Mouse (Mus musculus) CH12.LX (cell line): ENCODE data around the gene Gm5089. TPM values are rescaled to one million over a fixed set of nuclear protein-coding genes. Genes with fewer than 3 reads are reported as not detected.

Source experiments
- DNase-seq: peaks from one replicate; pipeline ENCODE4 v3.0.0-alpha.2; 2013; ENCODE audit errors: extremely low read depth
- H3K27ac ChIP-seq: 2 replicates; pipeline ENCODE4 v1.5.1; 2012; ENCODE audit warnings: low read depth, mild to moderate bottlenecking, control low read depth, moderate library complexity; ENCODE audit not compliant: insufficient read depth
- H3K27me3 ChIP-seq: replicated peaks from 2 replicates; pipeline ENCODE3; 2012; ENCODE audit warnings: inconsistent platforms
- H3K36me3 ChIP-seq, 2 experiments: replicated peaks in 1 of 2; 2 replicates each; pipeline versions ENCODE3 to v1.6.1; 2012; ENCODE audit warnings: inconsistent platforms in 1 of 2, low read length in 1 of 2, mild to moderate bottlenecking in 1 of 2, mixed read lengths in 1 of 2, moderate library complexity in 1 of 2; ENCODE audit not compliant: control insufficient read depth in 1 of 2, insufficient read depth in 1 of 2
- H3K4me1 ChIP-seq, 2 experiments: 2 replicates each; pipeline ENCODE4 v1.6.1; 2012; ENCODE audit warnings: inconsistent platforms in 1 of 2, moderate library complexity in 1 of 2; ENCODE audit not compliant: insufficient read depth in 2 of 2, control insufficient read depth in 1 of 2
- H3K4me2 ChIP-seq: 2 replicates; pipeline ENCODE4 v1.6.1; 2012; ENCODE audit warnings: low read depth, mild to moderate bottlenecking, control low read depth; ENCODE audit not compliant: poor library complexity, insufficient read depth, severe bottlenecking
- H3K4me3 ChIP-seq, 3 experiments: fragments of 150-350 bp in 1 of 3; sonication (generic) in 1 of 3; replicated peaks in 1 of 3; 2 replicates each; pipeline versions ENCODE3 to v1.5.1; 2011 to 2012; ENCODE audit warnings: low read depth in 2 of 3, low read length in 2 of 3, mild to moderate bottlenecking in 2 of 3, moderate library complexity in 2 of 3, control low read depth in 1 of 3, improper control_type of control experiment in 1 of 3, inconsistent platforms in 1 of 3, mixed read lengths in 1 of 3; ENCODE audit not compliant: poor library complexity in 1 of 3
- H3K79me2 ChIP-seq: replicated peaks from 2 replicates; pipeline ENCODE4 v1.6.1; 2012; ENCODE audit warnings: mild to moderate bottlenecking, moderate library complexity; ENCODE audit not compliant: control insufficient read depth, poor library complexity, insufficient read depth, severe bottlenecking; ENCODE audit errors: extremely low read depth
- H3K9ac ChIP-seq: 2 replicates; pipeline ENCODE4 v1.6.1; 2012; ENCODE audit warnings: low read depth, mild to moderate bottlenecking, control low read depth, moderate library complexity; ENCODE audit not compliant: insufficient read depth
- H3K9me3 ChIP-seq: replicated peaks from 2 replicates; pipeline ENCODE3; 2012; ENCODE audit warnings: low read length, inconsistent platforms, mixed read lengths
- CTCF ChIP-seq, 2 experiments: IDR thresholded peaks in 1 of 2; conservative IDR thresholded peaks in 1 of 2; 2 replicates each; pipeline ENCODE4 v1.5.1; 2011 to 2012; ENCODE audit warnings: low read depth in 2 of 2, low read length in 2 of 2, improper control_type of control experiment in 1 of 2, inconsistent platforms in 1 of 2, mild to moderate bottlenecking in 1 of 2, moderate library complexity in 1 of 2
- E2F4 ChIP-seq: IDR thresholded peaks from 2 replicates; pipeline ENCODE4 v1.6.1; 2011; ENCODE audit warnings: low read depth, low read length, improper control_type of control experiment; ENCODE audit not compliant: insufficient replicate concordance
- EP300 ChIP-seq: IDR thresholded peaks from 2 replicates; pipeline ENCODE4 v1.6.1; 2011; ENCODE audit warnings: low read length, improper control_type of control experiment
- HCFC1 ChIP-seq: IDR thresholded peaks from 2 replicates; pipeline ENCODE4 v1.6.1; 2012; ENCODE audit warnings: low read depth, mild to moderate bottlenecking, inconsistent platforms, low read length, improper control_type of control experiment
- IRF4 ChIP-seq: IDR thresholded peaks from 2 replicates; pipeline ENCODE4 v1.6.1; 2014; ENCODE audit warnings: low read depth, mild to moderate bottlenecking, inconsistent platforms, low read length, improper control_type of control experiment
- JUN ChIP-seq: IDR thresholded peaks from 2 replicates; pipeline ENCODE4 v1.6.1; 2011; ENCODE audit warnings: low read depth, mild to moderate bottlenecking, low read length, improper control_type of control experiment, moderate library complexity; ENCODE audit not compliant: insufficient read depth
- MAX ChIP-seq: IDR thresholded peaks from 2 replicates; pipeline ENCODE4 v1.6.1; 2011; ENCODE audit warnings: low read length, improper control_type of control experiment
- MAZ ChIP-seq: IDR thresholded peaks from 2 replicates; pipeline ENCODE4 v1.6.1; 2012; ENCODE audit warnings: low read depth, mild to moderate bottlenecking, inconsistent platforms, low read length, improper control_type of control experiment, moderate library complexity
- POLR2A ChIP-seq: IDR thresholded peaks from 2 replicates; pipeline ENCODE4 v1.6.1; 2011; ENCODE audit warnings: low read depth, mild to moderate bottlenecking, improper control_type of control experiment, low read length
- RAD21 ChIP-seq: IDR thresholded peaks from 2 replicates; pipeline ENCODE4 v1.6.1; 2011; ENCODE audit warnings: low read depth, mild to moderate bottlenecking, low read length, improper control_type of control experiment, moderate library complexity
- SIN3A ChIP-seq: IDR thresholded peaks from 2 replicates; pipeline ENCODE4 v1.6.1; 2012; ENCODE audit warnings: low read length, improper control_type of control experiment, inconsistent platforms
- TBP ChIP-seq: conservative IDR thresholded peaks from 2 replicates; pipeline ENCODE4 v1.6.1; 2011; ENCODE audit warnings: low read depth, low read length, improper control_type of control experiment
- TCF12 ChIP-seq: IDR thresholded peaks from 2 replicates; pipeline ENCODE4 v1.6.1; 2014; ENCODE audit warnings: low read depth, mild to moderate bottlenecking, inconsistent platforms, low read length, improper control_type of control experiment
- ZC3H11A ChIP-seq: IDR thresholded peaks from 2 replicates; pipeline ENCODE4 v1.6.1; 2012; ENCODE audit warnings: low read depth, mild to moderate bottlenecking, inconsistent platforms, low read length, improper control_type of control experiment
- ZKSCAN1 ChIP-seq: IDR thresholded peaks from 2 replicates; pipeline ENCODE4 v1.6.1; 2012; ENCODE audit warnings: low read depth, inconsistent platforms, low read length, improper control_type of control experiment, borderline replicate concordance
- dilution Hi-C: fragments of 300-500 bp; cut with MboI; formaldehyde crosslinking; loops from 2 replicates; pipeline ENCODE4 v1.14.3; 2020; ENCODE audit warnings: low sequenced_read_pairs; ENCODE audit not compliant: extremely low pct_unique_long_range_greater_than_20kb, extremely low pct_ligation_motif_present
- in situ Hi-C: fragments of 300-500 bp; cut with MboI; formaldehyde crosslinking; loops from 3 replicates; pipeline ENCODE4 v1.14.3; 2019; ENCODE audit warnings: low sequenced_read_pairs, low pct_ligation_motif_present, low pct_unique_long_range_greater_than_20kb, mixed read lengths
- polyA plus RNA-seq: library from polyadenylated mRNA; unstranded; fragments of >175 nt; gene quantifications from 2 replicates; pipeline ENCODE4 v1.2.1, GENCODE M21; 2012; ENCODE audit warnings: low read depth; ENCODE audit not compliant: insufficient read length
- total RNA-seq, 2 experiments: library from RNA; depleted of rRNA; stranded (reverse); fragments of 300-350 nt in 1 of 2; fragments of >200 nt in 1 of 2; gene quantifications; 2 replicates each; pipeline ENCODE4 v1.2.3; 2012 to 2014

Gm5089 gene
- total and polyA plus RNA-seq, 3 experiments, result not detected

DNA sequence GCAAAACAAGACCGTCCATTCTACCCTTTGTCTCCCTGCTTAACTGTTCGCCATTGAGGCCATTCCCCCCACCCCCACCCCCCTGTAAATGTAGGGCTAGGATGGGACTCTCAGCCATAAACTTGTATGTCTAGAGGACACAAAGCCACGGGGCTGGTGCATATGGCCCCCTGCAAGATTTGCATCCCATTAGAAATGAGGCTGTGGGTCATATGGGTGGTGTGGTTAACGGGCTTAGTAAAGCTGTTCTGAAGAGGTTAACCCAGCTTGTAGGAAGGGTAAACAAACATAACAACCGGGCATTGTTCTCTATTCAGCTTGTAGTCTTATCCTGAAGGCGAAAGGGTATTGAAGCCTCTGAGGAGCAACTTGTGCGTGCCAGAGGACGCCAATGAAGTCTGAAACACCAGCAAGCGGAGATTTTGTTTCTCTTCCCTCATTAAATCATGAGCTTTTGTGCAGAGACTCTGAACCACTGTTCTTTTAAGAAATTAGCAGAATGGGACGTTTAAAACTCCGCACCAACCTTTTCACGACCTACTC, 48.1 kb downstream of the Gm5089 start:
- in situ Hi-C loops, result no loop called here
- Histone ChIP-seq H3K4me1 (peaks cover 0 to 7% of the 10 kb centered on the region in 2 experiments; a peak in 1 of 4 replicates), H3K4me3 (no peak overlapping the region), H3K4me2 (no peak overlapping the region), H3K27ac (no peak overlapping the region), H3K9me3 (peaks cover 3% of the 10 kb centered on the region), H3K79me2 (no peaks in the 10 kb centered on the region), H3K27me3 (no peaks in the 10 kb centered on the region), H3K36me3 (no peaks in the 10 kb centered on the region), H3K9ac (no peak overlapping the region)
- no peak for DNase-seq
- dilution Hi-C loops, result no loop called here
- no peak for TF ChIP-seq MAX
- TF ChIP-seq SIN3A, result no peak
- TF ChIP-seq E2F4, result no peak
- TF ChIP-seq HCFC1, result no peak
- TF ChIP-seq EP300, result no peak
- no peak for TF ChIP-seq MAZ
- no peak for TF ChIP-seq TBP
- no peak for TF ChIP-seq RAD21
- no peak for TF ChIP-seq CTCF (conservative IDR thresholded peaks at IDR 0.05 in 1 of 2, IDR thresholded peaks at IDR 0.05 in 1 of 2; ENCODE audit: low read depth in 2 of 2, low read length in 2 of 2)

DNA sequence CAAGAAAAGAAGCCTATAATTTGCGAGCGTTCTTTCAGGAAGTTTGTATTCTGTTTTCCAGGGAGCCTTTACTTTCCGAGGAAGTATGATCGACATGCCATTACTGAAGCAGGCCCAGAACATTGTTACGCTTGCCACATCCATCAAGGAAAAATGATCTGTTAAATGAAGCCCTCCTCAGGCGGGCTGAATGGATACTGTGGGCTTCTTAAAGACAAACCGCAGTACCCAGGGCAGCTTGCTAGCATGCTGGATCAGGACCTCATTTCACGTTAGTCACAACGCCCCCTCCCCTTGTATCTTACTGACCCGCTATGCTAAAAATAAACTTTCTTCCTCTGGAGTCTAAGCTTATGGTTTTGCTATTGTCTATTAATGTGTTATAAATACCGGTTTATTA, 49.0 kb downstream of the Gm5089 start:
- H3K9me3 ChIP-seq, result peaks cover 3% of the 10 kb centered on the region
- H3K27ac ChIP-seq, result no peak overlapping the region
- TF ChIP-seq ZKSCAN1, result no peak
- no peak overlapping the region for H3K9ac ChIP-seq
- H3K79me2 ChIP-seq, result no peaks in the 10 kb centered on the region
- no peak overlapping the region for H3K4me3 ChIP-seq
- H3K4me2 ChIP-seq, result no peak overlapping the region
- in situ Hi-C loops (no loop called here), dilution Hi-C loops (no loop called here)
- no peaks in the 10 kb centered on the region for H3K27me3 ChIP-seq
- H3K4me1 ChIP-seq, result peaks cover 0 to 1% of the 10 kb centered on the region in 2 experiments; a peak in 1 of 4 replicates
- DNase-seq, result no peak
- H3K36me3 ChIP-seq, result no peaks in the 10 kb centered on the region

DNA sequence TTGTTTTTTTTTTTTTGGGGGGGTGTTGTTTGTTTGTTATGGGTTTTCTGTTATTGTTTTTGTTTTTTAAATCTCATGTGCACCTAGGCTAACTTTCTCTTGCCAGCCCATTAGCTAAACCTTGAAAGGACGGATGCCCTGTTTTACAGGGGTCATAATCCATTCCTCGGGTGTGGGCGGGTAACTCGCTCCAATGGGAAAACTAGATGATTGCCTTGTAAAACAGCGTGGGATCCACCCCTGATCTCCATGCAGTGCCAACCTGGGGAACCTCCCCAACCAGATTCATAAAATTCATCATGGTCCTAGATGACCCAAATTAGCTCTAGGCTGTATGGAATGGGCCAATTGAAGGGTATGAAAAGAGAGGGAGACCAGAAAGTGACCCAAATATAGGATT, 51.0 kb downstream of the Gm5089 start:
- no peak for DNase-seq
- Histone ChIP-seq H3K4me1 (no peaks in the 10 kb centered on the region), H3K36me3 (no peaks in the 10 kb centered on the region), H3K27me3 (no peaks in the 10 kb centered on the region)
- in situ Hi-C loops, result no loop called here
- no peak for TF ChIP-seq IRF4
- TF ChIP-seq POLR2A, result no peak
- no peak for TF ChIP-seq ZC3H11A
- TF ChIP-seq MAX, result no peak
- TF ChIP-seq TCF12, result no peak
- TF ChIP-seq JUN, result no peak
- TF ChIP-seq, all 38 proteins: peak for 0
- Histone ChIP-seq H3K27ac (no peak overlapping the region), H3K4me3 (no peak overlapping the region), H3K9ac (no peak overlapping the region), H3K4me2 (no peak overlapping the region), H3K9me3 (no peaks in the 10 kb centered on the region), H3K79me2 (no peaks in the 10 kb centered on the region)
- dilution Hi-C loops, result no loop called here
